Mouse (Mus musculus): ENCODE measurements around the gene Arrb2. TPM values are rescaled to one million over a fixed set of nuclear protein-coding genes. Genes with fewer than 3 reads are reported as not detected.

The Arrb2 gene
- total and polyA plus RNA-seq, 2 experiments: 11.5 to 22.2 TPM

GRCm38 (mm10) chr11:70447373-70447772, 14.9 kb downstream of the Arrb2 start:
- Histone ChIP-seq H3K4me3 (ENCODE audit: insufficient read depth, low read depth, low read length) (no peak overlapping the region), H3K27me3 (ENCODE audit: control insufficient read depth, insufficient read depth, low read length) (no peaks in the 10 kb centered on the region), H3K9ac (ENCODE audit: low read depth, low read length) (no peak overlapping the region), H3K36me3 (ENCODE audit: control insufficient read depth, insufficient read depth, low read length) (no peaks in the 10 kb centered on the region), H3K4me1 (ENCODE audit: control insufficient read depth, insufficient read depth, low read length) (peaks cover 12% of the 10 kb centered on the region; the same call in 1 of the 2 replicates), H3K79me2 (ENCODE audit: control insufficient read depth, insufficient read depth, low read length) (no peaks in the 10 kb centered on the region), H3K27ac (replicated peaks; ENCODE audit: insufficient read depth, low read depth, low read length) (no peak overlapping the region)
- peak; percentile 27 for DNase-seq (ENCODE audit: extremely low read depth, low read depth, low spot score)
- TF ChIP-seq POLR2A (IDR thresholded peaks at IDR 0.05; ENCODE audit: extremely low read depth, insufficient read depth, low read length) (no peak), CTCF (IDR thresholded peaks at IDR 0.05; ENCODE audit: low read depth, low read length) (no peak)
- WGBS: 75% methylated on average over 1 of the region's 1 CpGs

GRCm38 (mm10) chr11:70450926-70451325, 18.5 kb downstream of the Arrb2 start:
- no peak overlapping the region for H3K27ac ChIP-seq (replicated peaks; ENCODE audit: insufficient read depth, low read depth, low read length)
- H3K27me3 ChIP-seq (ENCODE audit: control insufficient read depth, insufficient read depth, low read length): no peaks in the 10 kb centered on the region
- 0 out of 2 replicates have a peak, but pooled peaks cover 2% of the 10 kb centered on the region for H3K4me1 ChIP-seq (ENCODE audit: control insufficient read depth, insufficient read depth, low read length)
- 0 out of 2 replicates have a peak, but pooled peaks cover 2% of the 10 kb centered on the region for H3K36me3 ChIP-seq (ENCODE audit: control insufficient read depth, insufficient read depth, low read length)
- 82% methylated on average over 2 of the region's 2 CpGs for WGBS
- no peak overlapping the region for H3K4me3 ChIP-seq (ENCODE audit: insufficient read depth, low read depth, low read length)
- TF ChIP-seq CTCF (IDR thresholded peaks at IDR 0.05; ENCODE audit: low read depth, low read length) (no peak), POLR2A (IDR thresholded peaks at IDR 0.05; ENCODE audit: extremely low read depth, insufficient read depth, low read length) (no peak)
- H3K79me2 ChIP-seq (ENCODE audit: control insufficient read depth, insufficient read depth, low read length): no peaks in the 10 kb centered on the region
- H3K9ac ChIP-seq (ENCODE audit: low read depth, low read length): no peak overlapping the region
- no peak for DNase-seq (ENCODE audit: extremely low read depth, low read depth, low spot score)

- Histone ChIP-seq H3K4me3 (ENCODE audit: insufficient read depth, low read depth, low read length) (peak within 1 kb of the TSS; percentile 82), H3K27ac (replicated peaks; ENCODE audit: insufficient read depth, low read depth, low read length) (peak within 1 kb of the TSS; percentile 94), H3K27me3 (ENCODE audit: control insufficient read depth, insufficient read depth, low read length) (no peaks in the 10 kb centered on the region), H3K4me1 (ENCODE audit: control insufficient read depth, insufficient read depth, low read length) (no peaks in the 10 kb centered on the region), H3K36me3 (ENCODE audit: control insufficient read depth, insufficient read depth, low read length) (0 out of 2 replicates have a peak, but pooled peaks cover 2% of the 10 kb centered on the region), H3K9ac (ENCODE audit: low read depth, low read length) (peak within 1 kb of the TSS; percentile 88), H3K79me2 (ENCODE audit: control insufficient read depth, insufficient read depth, low read length) (no peaks in the 10 kb centered on the region)
- DNase-seq (ENCODE audit: extremely low read depth, low read depth, low spot score): peak; percentile 93
- TF ChIP-seq POLR2A (IDR thresholded peaks at IDR 0.05; ENCODE audit: extremely low read depth, insufficient read depth, low read length): peak; percentile 28; the same call in 1 of the 2 replicates
- peak; percentile 95 for TF ChIP-seq CTCF (IDR thresholded peaks at IDR 0.05; ENCODE audit: low read depth, low read length)
- under 1% methylated on average over 46 of the region's 46 CpGs for WGBS
These were observed 19.5 kb downstream of the Arrb2 start, which contains the start of gene Med11 for GRCm38 (mm10) chr11:70451797-70452498. Gene Med11, plus strand, starts transcription at chr11:70451919.

GRCm38 (mm10) chr11:70453261-70454044, 21.0 kb downstream of the Arrb2 start:
- Histone ChIP-seq H3K36me3 (ENCODE audit: control insufficient read depth, insufficient read depth, low read length) (0 out of 2 replicates have a peak, but pooled peaks cover 2% of the 10 kb centered on the region), H3K79me2 (ENCODE audit: control insufficient read depth, insufficient read depth, low read length) (no peaks in the 10 kb centered on the region), H3K4me3 (ENCODE audit: insufficient read depth, low read depth, low read length) (no peak overlapping the region), H3K27me3 (ENCODE audit: control insufficient read depth, insufficient read depth, low read length) (no peaks in the 10 kb centered on the region), H3K4me1 (ENCODE audit: control insufficient read depth, insufficient read depth, low read length) (no peaks in the 10 kb centered on the region), H3K27ac (replicated peaks; ENCODE audit: insufficient read depth, low read depth, low read length) (0 out of 2 replicates have a peak overlapping the region, but pooled peaks have one; percentile 21), H3K9ac (ENCODE audit: low read depth, low read length) (no peak overlapping the region)
- TF ChIP-seq CTCF (IDR thresholded peaks at IDR 0.05; ENCODE audit: low read depth, low read length) (no peak), POLR2A (IDR thresholded peaks at IDR 0.05; ENCODE audit: extremely low read depth, insufficient read depth, low read length) (no peak)
- DNase-seq (ENCODE audit: extremely low read depth, low read depth, low spot score): no peak
- WGBS: 76% methylated on average over 9 of the region's 9 CpGs

GRCm38 (mm10) chr11:70458688-70459600, 26.5 kb downstream of the Arrb2 start, which contains the start of gene Zmynd15:
Gene Zmynd15, plus strand, starts transcription at chr11:70459433.
- peak within 1 kb of the TSS; percentile 59 for H3K27ac ChIP-seq (replicated peaks; ENCODE audit: insufficient read depth, low read depth, low read length)
- H3K79me2 ChIP-seq (ENCODE audit: control insufficient read depth, insufficient read depth, low read length): no peaks in the 10 kb centered on the region
- peak within 1 kb of the TSS; percentile 76 for H3K4me3 ChIP-seq (ENCODE audit: insufficient read depth, low read depth, low read length)
- no peaks in the 10 kb centered on the region for H3K27me3 ChIP-seq (ENCODE audit: control insufficient read depth, insufficient read depth, low read length)
- peak within 1 kb of the TSS; percentile 79 for H3K9ac ChIP-seq (ENCODE audit: low read depth, low read length)
- TF ChIP-seq CTCF (IDR thresholded peaks at IDR 0.05; ENCODE audit: low read depth, low read length): no peak
- no peak for TF ChIP-seq POLR2A (IDR thresholded peaks at IDR 0.05; ENCODE audit: extremely low read depth, insufficient read depth, low read length)
- DNase-seq (ENCODE audit: extremely low read depth, low read depth, low spot score): no peak
- WGBS: 18% methylated on average over 32 of the region's 32 CpGs
- peaks cover 2% of the 10 kb centered on the region; the same call in 1 of the 2 replicates for H3K4me1 ChIP-seq (ENCODE audit: control insufficient read depth, insufficient read depth, low read length)
- H3K36me3 ChIP-seq (ENCODE audit: control insufficient read depth, insufficient read depth, low read length): no peaks in the 10 kb centered on the region
